ENCODE assay signal across 13 mouse cellular contexts in the genomic region with DNA sequence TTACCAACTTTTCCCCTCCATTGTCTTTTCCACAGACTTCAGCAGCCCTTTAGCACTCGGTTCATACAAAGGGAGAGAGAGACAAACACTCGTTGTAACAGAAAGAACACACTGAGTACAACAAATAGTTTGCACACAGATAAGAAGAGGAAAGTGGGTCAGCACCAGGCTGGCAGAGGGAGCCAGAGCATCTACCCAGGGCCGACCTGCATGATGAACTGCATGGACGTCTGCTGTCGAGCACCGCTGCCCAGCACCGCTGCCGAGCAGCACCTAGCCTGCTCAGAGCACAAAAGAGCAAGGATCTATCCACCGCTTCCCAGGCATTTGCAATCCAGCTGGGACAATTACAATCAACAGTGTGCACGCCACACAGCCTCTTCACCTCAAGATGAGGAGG. TPM values are rescaled to one million over a fixed set of nuclear protein-coding genes. Genes with fewer than 3 reads are reported as not detected.
A peak's percentile ranks its signal among the peaks of the same experiment; 100 is the strongest.
DNase-seq lines count a peak whose midpoint lies in the region; ATAC-seq and TF ChIP-seq lines count a peak whose summit lies in the region.
"Had no signal": no experiment of that assay in that cellular context is flagged by ENCODE, and none has a peak within 500 bp of the region (broad histone marks: within the 10 kb centered on the region; RNA-seq: fewer than 3 reads in every experiment).

No protein-coding gene starts in this region.

- DNase-seq in forebrain, embryonic 11.5 days (ENCODE audit: low spot score) = no peak
- peak; percentile 96 for DNase-seq in liver, adult 2 months (ENCODE audit: extremely low read depth, low read depth, low spot score)
- no peak for DNase-seq in liver
- peak; percentile 32 for DNase-seq in retina, embryonic 14.5 days (ENCODE audit: low spot score)
- no peak for DNase-seq in retina, postnatal 1 day
- no peak for DNase-seq in cerebellum, postnatal 4 days (ENCODE audit: low spot score in 2 of 2)
- DNase-seq: cerebellum, adult 2 months; embryo, embryonic 11 days; layer of hippocampus, postnatal 36 days; right cerebral cortex, postnatal 25 days had no signal

- H3K27me3 ChIP-seq in forebrain, embryonic 11.5 days (ENCODE audit: control insufficient read depth, insufficient read depth, low read length) = no peaks in the 10 kb centered on the region
- no peaks in the 10 kb centered on the region for H3K27me3 ChIP-seq in forebrain, embryonic 15.5 days
- H3K27me3 ChIP-seq in liver, adult 2 months (ENCODE audit: control insufficient read depth, insufficient read depth, low read length) = no peaks in the 10 kb centered on the region
- H3K27me3 ChIP-seq: midbrain, embryonic 12.5 days had no signal

- H3K9me3 ChIP-seq in forebrain, embryonic 11.5 days (ENCODE audit: control insufficient read depth, low read length) = no peaks in the 10 kb centered on the region
- no peaks in the 10 kb centered on the region for H3K9me3 ChIP-seq in forebrain, embryonic 15.5 days
- H3K9me3 ChIP-seq: G1E; midbrain, embryonic 12.5 days had no signal

- WGBS in forebrain, embryonic 11.5 days = 38% methylated on average over 10 of the region's 10 CpGs
- 19% methylated on average over 10 of the region's 10 CpGs for WGBS in forebrain, embryonic 15.5 days
- 22% methylated on average over 10 of the region's 10 CpGs for WGBS in liver, adult 2 months

- H3K27ac ChIP-seq in forebrain, embryonic 11.5 days (ENCODE audit: low read depth, low read length) = no peak overlapping the region
- no peak overlapping the region for H3K27ac ChIP-seq in forebrain, embryonic 15.5 days (replicated peaks)
- H3K27ac ChIP-seq in liver, adult 2 months (replicated peaks; ENCODE audit: insufficient read depth, low read depth, low read length) = peak overlapping the region; percentile 41
- H3K27ac ChIP-seq: midbrain, embryonic 12.5 days had no signal

- peaks cover 7% of the 10 kb centered on the region; the same call in 1 of the 2 replicates for H3K4me1 ChIP-seq in forebrain, embryonic 11.5 days (replicated peaks; ENCODE audit: control insufficient read depth, insufficient read depth, low read length)
- H3K4me1 ChIP-seq in forebrain, embryonic 15.5 days = peaks cover 19% of the 10 kb centered on the region
- H3K4me1 ChIP-seq in liver, adult 2 months (ENCODE audit: control insufficient read depth, insufficient read depth, low read length) = peaks cover 31% of the 10 kb centered on the region

- peaks cover 32% of the 10 kb centered on the region for H3K79me2 ChIP-seq in liver, adult 2 months (ENCODE audit: control insufficient read depth, insufficient read depth, low read length)

- TF ChIP-seq POLR2A in liver, adult 2 months (IDR thresholded peaks at IDR 0.05; ENCODE audit: extremely low read depth, insufficient read depth, low read length) = no peak

- 0 out of 2 replicates have a peak overlapping the region, but pooled peaks have one; percentile 13 for H3K9ac ChIP-seq in forebrain, embryonic 11.5 days (ENCODE audit: low read length)
- no peak overlapping the region for H3K9ac ChIP-seq in forebrain, embryonic 15.5 days (replicated peaks)
- no peak overlapping the region for H3K9ac ChIP-seq in liver, adult 2 months (ENCODE audit: low read depth, low read length)
- H3K9ac ChIP-seq: midbrain, embryonic 12.5 days had no signal

- no peak overlapping the region for H3K4me3 ChIP-seq in forebrain, embryonic 11.5 days (ENCODE audit: low read depth, low read length)
- H3K4me3 ChIP-seq in forebrain, embryonic 15.5 days = no peak overlapping the region
- peak overlapping the region; percentile 54 for H3K4me3 ChIP-seq in liver, adult 2 months (ENCODE audit: insufficient read depth, low read depth, low read length)
- H3K4me3 ChIP-seq: midbrain, embryonic 12.5 days had no signal

- no peak for TF ChIP-seq CTCF in liver, adult 2 months (IDR thresholded peaks at IDR 0.05; ENCODE audit: low read depth, low read length)

- no peaks in the 10 kb centered on the region for H3K36me3 ChIP-seq in forebrain, embryonic 11.5 days (ENCODE audit: control insufficient read depth, insufficient read depth, low read length)
- H3K36me3 ChIP-seq in forebrain, embryonic 15.5 days = no peaks in the 10 kb centered on the region
- H3K36me3 ChIP-seq in liver, adult 2 months (ENCODE audit: control insufficient read depth, insufficient read depth, low read length) = no peaks in the 10 kb centered on the region
- H3K36me3 ChIP-seq: G1E; midbrain, embryonic 12.5 days had no signal

- H3K4me2 ChIP-seq in forebrain, embryonic 11.5 days (ENCODE audit: low read depth, low read length, severe bottlenecking) = no peak overlapping the region
- H3K4me2 ChIP-seq in forebrain, embryonic 15.5 days (replicated peaks) = no peak overlapping the region
- H3K4me2 ChIP-seq: midbrain, embryonic 12.5 days had no signal

- 0 out of 2 replicates have a peak, but pooled peaks have one; percentile 10 for ATAC-seq in forebrain, embryonic 11.5 days (replicated peaks; ENCODE audit: low FRiP score)
- no peak for ATAC-seq in forebrain, embryonic 15.5 days (replicated peaks)

RNA-seq across cellular contexts. Expression of a gene that starts 19.9 kb away (rescaled TPM):
- polyA plus RNA-seq in forebrain, embryonic 11.5 days (2014; fragmentation: Nextera tagmentation; extraction: Ambion mirVana) = 109 and 117 TPM in 2 replicates
- polyA plus RNA-seq in forebrain, embryonic 15.5 days (2015; fragmentation: Nextera tagmentation; extraction: Ambion mirVana) = 86.4 and 94.5 TPM in 2 replicates
- 158 and 176 TPM in 2 replicates for total RNA-seq in liver, adult 2 months (2014; rRNA removed)
- polyA plus RNA-seq in liver, adult 2 months (2012; rRNA removed) = 35.1 and 41.7 TPM in 2 replicates
- polyA plus RNA-seq: G1E had no signal

Comparison
In these comparisons a context has a peak if more than half of its experiments do, and no peak if none do; other contexts are left out.
1. DNase-seq: peak in liver, adult 2 months (single experiment) and retina, embryonic 14.5 days (single experiment); none in forebrain, embryonic 11.5 days (single experiment), liver (single experiment), retina, postnatal 1 day (single experiment) and cerebellum, postnatal 4 days (0 of 2).